8 mouse cellular contexts compared by ENCODE assay signal in genomic region chr11:117932195-117932594, GRCm38 (mm10). TPM values are rescaled to one million over a fixed set of nuclear protein-coding genes. Genes with fewer than 3 reads are reported as not detected.
DNase-seq lines count a peak whose midpoint lies in the region; ATAC-seq and TF ChIP-seq lines count a peak whose summit lies in the region.

No protein-coding gene starts in this region.

- DNase-seq in adrenal gland, postnatal 36 days = peak; percentile 33 to 45
- DNase-seq in adrenal gland, postnatal 4 days (ENCODE audit: low spot score in 2 of 2) = no peak
- DNase-seq in 3T3-L1 (ENCODE audit: low read depth, low spot score) = peak; percentile 97
- DNase-seq in heart, adult 18-20 months = peak; percentile 73 to 87
- DNase-seq in limb, embryonic 14.5 days (ENCODE audit: low spot score) = peak; percentile 66
- DNase-seq in ovary, postnatal 36 days (ENCODE audit: low spot score) = no peak
- DNase-seq in cerebellum, adult 18-20 months = no peak

- H3K4me3 ChIP-seq in limb, embryonic 14.5 days (replicated peaks; ENCODE audit: low read length) = no peak overlapping the region

- H3K9me3 ChIP-seq in limb, embryonic 14.5 days (ENCODE audit: control insufficient read depth, low read length) = no peaks in the 10 kb centered on the region

- no peak overlapping the region for H3K9ac ChIP-seq in limb, embryonic 14.5 days (ENCODE audit: low read depth, low read length, severe bottlenecking)

- no peak for ATAC-seq in limb, embryonic 14.5 days (ENCODE audit: low FRiP score, low read depth)
- no peak for ATAC-seq in megakaryocyte-erythroid progenitor cell, adult 5-6 weeks (replicated peaks; ENCODE audit: low FRiP score, low TSS enrichment, poor library complexity, severe bottlenecking)

- no peak for TF ChIP-seq POLR2A in limb, embryonic 14.5 days (IDR thresholded peaks at IDR 0.05; ENCODE audit: borderline replicate concordance, extremely low read depth, insufficient read depth, insufficient read length)

- H3K4me1 ChIP-seq in limb, embryonic 14.5 days (ENCODE audit: control insufficient read depth, insufficient read depth, low read length) = peaks cover 50% of the 10 kb centered on the region

- 17% methylated on average over 4 of the region's 4 CpGs for WGBS in limb, embryonic 14.5 days

- no peaks in the 10 kb centered on the region for H3K27me3 ChIP-seq in limb, embryonic 14.5 days (ENCODE audit: control insufficient read depth, insufficient read depth, low read length)

- no peak overlapping the region for H3K4me2 ChIP-seq in limb, embryonic 14.5 days (replicated peaks; ENCODE audit: low read depth, low read length, severe bottlenecking)

- 0 out of 2 replicates have a peak overlapping the region, but pooled peaks have one; percentile 48 for H3K27ac ChIP-seq in limb, embryonic 14.5 days (replicated peaks; ENCODE audit: low read depth, low read length)

- H3K36me3 ChIP-seq in limb, embryonic 14.5 days (ENCODE audit: control insufficient read depth, insufficient read depth, low read length) = no peaks in the 10 kb centered on the region

RNA-seq across cellular contexts. Expression of gene Socs3, which starts 37.7 kb away (rescaled TPM):
- 10 to 100 TPM in 1 of 2 experiments, 1 to 10 TPM in 1; 6.6 to 17.5 TPM for total RNA-seq in adrenal gland, postnatal 36 days (2021)
- total RNA-seq in adrenal gland, postnatal 4 days (2021) = 10 to 100 TPM; 11.8 to 12.7 TPM
- total RNA-seq in heart, adult 18-20 months (2021) = 1 to 10 TPM; 3.2 to 3.5 TPM
- polyA plus RNA-seq in limb, embryonic 14.5 days (2012; rRNA removed) = 18.4 and 21.3 TPM in 2 replicates
- polyA plus RNA-seq in limb, embryonic 14.5 days (2014; fragmentation: Nextera tagmentation; extraction: Ambion mirVana) = 6.4 and 8.6 TPM in 2 replicates
- total RNA-seq in megakaryocyte-erythroid progenitor cell, adult 5-6 weeks (2014; fragmentation: Nextera tagmentation) = not detected in 2 replicates
- 2.0 and 3.5 TPM in 2 replicates for total RNA-seq in megakaryocyte-erythroid progenitor cell, adult 5-6 weeks (2017)

RNA-seq across cellular contexts. Expression of gene Pgs1, which starts 53.9 kb away (rescaled TPM):
- 10 to 100 TPM; 54.7 to 58.7 TPM for total RNA-seq in adrenal gland, postnatal 36 days (2021)
- 10 to 100 TPM; 39.1 to 40.4 TPM for total RNA-seq in adrenal gland, postnatal 4 days (2021)
- 10 to 100 TPM; 17.0 to 18.8 TPM for total RNA-seq in heart, adult 18-20 months (2021)
- polyA plus RNA-seq in limb, embryonic 14.5 days (2012; rRNA removed) = 36.2 and 41.7 TPM in 2 replicates
- 30.5 and 35.9 TPM in 2 replicates for polyA plus RNA-seq in limb, embryonic 14.5 days (2014; fragmentation: Nextera tagmentation; extraction: Ambion mirVana)
- 20.5 and 27.5 TPM in 2 replicates for total RNA-seq in megakaryocyte-erythroid progenitor cell, adult 5-6 weeks (2014; fragmentation: Nextera tagmentation)
- total RNA-seq in megakaryocyte-erythroid progenitor cell, adult 5-6 weeks (2017) = 5.6 and 6.4 TPM in 2 replicates

RNA-seq across cellular contexts. Expression of gene Tha1, which starts 58.9 kb away (rescaled TPM):
- total RNA-seq in adrenal gland, postnatal 36 days (2021) = 10 to 100 TPM; 10.3 to 13.3 TPM
- total RNA-seq in adrenal gland, postnatal 4 days (2021) = 10 to 100 TPM; 15.1 to 15.6 TPM
- total RNA-seq in heart, adult 18-20 months (2021) = 10 to 100 TPM; 10.6 to 10.8 TPM
- polyA plus RNA-seq in limb, embryonic 14.5 days (2012; rRNA removed) = 6.5 and 6.9 TPM in 2 replicates
- polyA plus RNA-seq in limb, embryonic 14.5 days (2014; fragmentation: Nextera tagmentation; extraction: Ambion mirVana) = 3.4 and 4.1 TPM in 2 replicates
- 1.8 and 4.9 TPM in 2 replicates for total RNA-seq in megakaryocyte-erythroid progenitor cell, adult 5-6 weeks (2014; fragmentation: Nextera tagmentation)
- total RNA-seq in megakaryocyte-erythroid progenitor cell, adult 5-6 weeks (2017) = 2.8 and 3.8 TPM in 2 replicates

Comparison
In these comparisons a context has a peak if more than half of its experiments do, and no peak if none do; other contexts are left out.
1. DNase-seq: peak in adrenal gland, postnatal 36 days (2 of 2), 3T3-L1 (single experiment), heart, adult 18-20 months (2 of 2) and limb, embryonic 14.5 days (single experiment); none in adrenal gland, postnatal 4 days (0 of 2), ovary, postnatal 36 days (single experiment) and cerebellum, adult 18-20 months (0 of 2).